10 mouse cellular contexts compared by ENCODE assay signal in genomic region chr11:115838895-115839311, GRCm38 (mm10). TPM values are rescaled to one million over a fixed set of nuclear protein-coding genes. Genes with fewer than 3 reads are reported as not detected.
DNase-seq lines count a peak whose midpoint lies in the region; TF ChIP-seq lines count a peak whose summit lies in the region.
"Had no signal": no experiment of that assay in that cellular context is flagged by ENCODE, and none has a peak within 500 bp of the region (broad histone marks: within the 10 kb centered on the region; RNA-seq: fewer than 3 reads in every experiment).

No protein-coding gene starts in this region.

- H3K79me2 ChIP-seq in heart, adult 2 months (replicated peaks; ENCODE audit: control insufficient read depth, insufficient read depth, low read length): no peaks in the 10 kb centered on the region
- no peaks in the 10 kb centered on the region for H3K79me2 ChIP-seq in myocyte (ENCODE audit: control insufficient read depth, insufficient read depth)

- no peak for TF ChIP-seq EP300 in heart, adult 2 months (IDR thresholded peaks at IDR 0.05; ENCODE audit: insufficient read depth, low read depth, low read length)

- no peak for TF ChIP-seq POLR2A in heart, adult 2 months (IDR thresholded peaks at IDR 0.05; ENCODE audit: insufficient read depth, low read depth, low read length)
- TF ChIP-seq POLR2A in myocyte (IDR thresholded peaks at IDR 0.05; ENCODE audit: insufficient read length, low read depth): no peak

- no peak overlapping the region for H3ac ChIP-seq in myocyte (ENCODE audit: control insufficient read depth, insufficient read length)

- intact Hi-C loops in heart, adult 2 months (cut with DNase I): no loop called here

- H3K4me3 ChIP-seq in heart, adult 2 months: no peak overlapping the region
- no peak overlapping the region for H3K4me3 ChIP-seq in myocyte

- no peak overlapping the region for H3K9ac ChIP-seq in heart, adult 2 months (ENCODE audit: low read depth, low read length)

- 61% methylated on average over 4 of the region's 4 CpGs for WGBS in heart, adult 2 months

- H3K27me3 ChIP-seq in heart, adult 2 months (ENCODE audit: control insufficient read depth, insufficient read depth, low read length): no peaks in the 10 kb centered on the region
- H3K27me3 ChIP-seq in myocyte (ENCODE audit: control insufficient read depth, insufficient read depth, insufficient read length): peaks cover 72% of the 10 kb centered on the region
- H3K27me3 ChIP-seq: CH12.LX had no signal

- peak in 1 of 2 experiments; percentile 48 for DNase-seq in heart, adult 2 months
- no peak for DNase-seq in heart, adult 8-10 months (ENCODE audit: low spot score)
- DNase-seq in gastrocnemius, postnatal 10 days: peak; percentile 23
- DNase-seq in kidney, postnatal 14 days: peak; percentile 55
- DNase-seq in layer of hippocampus, postnatal 14 days (ENCODE audit: low spot score in 2 of 2): no peak
- DNase-seq in adrenal gland, adult 2 months: no peak
- no peak for DNase-seq in cerebellum, adult 18-20 months
- DNase-seq: cerebellum, adult 2 months had no signal

- peaks cover 11% of the 10 kb centered on the region for H3K4me1 ChIP-seq in heart, adult 2 months (ENCODE audit: control insufficient read depth, insufficient read depth, low read length)

- H3K27ac ChIP-seq in heart, adult 2 months: peak overlapping the region; percentile 13; the same call in 1 of the 2 replicates

- no peaks in the 10 kb centered on the region for H3K36me3 ChIP-seq in heart, adult 2 months (ENCODE audit: control insufficient read depth, insufficient read depth, low read length)
- H3K36me3 ChIP-seq in myocyte (ENCODE audit: control insufficient read depth, insufficient read depth): no peaks in the 10 kb centered on the region

- no peak for TF ChIP-seq CTCF in heart, adult 2 months (IDR thresholded peaks at IDR 0.05)

- H3K4me2 ChIP-seq in myocyte (ENCODE audit: low read depth): no peak overlapping the region

TF ChIP-seq in myocyte, 11 proteins besides CTCF, POLR2A, EP300 and RAD21:
- TF ChIP-seq MYOG (IDR thresholded peaks at IDR 0.05; ENCODE audit: control insufficient read depth in 1 of 3, insufficient read depth in 1 of 3, insufficient read length in 2 of 3, low read depth in 2 of 3) (peak in 2 of 3 experiments; percentile 46 to 85), TCF3 (IDR thresholded peaks at IDR 0.05; ENCODE audit: insufficient read length, low read depth) (peak; percentile 49), CEBPB (IDR thresholded peaks at IDR 0.05; ENCODE audit: insufficient read depth, poor library complexity, severe bottlenecking) (no peak), TCF12 (IDR thresholded peaks at IDR 0.05; ENCODE audit: insufficient read depth, poor library complexity, severe bottlenecking) (no peak), POLR2AphosphoS2 (IDR thresholded peaks at IDR 0.05; ENCODE audit: insufficient read length, low read depth) (no peak), REST (IDR thresholded peaks at IDR 0.05; ENCODE audit: insufficient read depth, insufficient read length) (no peak), MAX (IDR thresholded peaks at IDR 0.05; ENCODE audit: low read depth) (no peak), MYOD1 (IDR thresholded peaks at IDR 0.05; ENCODE audit: control insufficient read depth in 1 of 3, insufficient read length in 2 of 3, low read depth in 2 of 3) (peak; percentile 6 to 94 (median 63)), E2F4 (IDR thresholded peaks at IDR 0.05; ENCODE audit: insufficient read depth) (no peak)
TF ChIP-seq in myocyte: peak in this region for 3.

RNA-seq across cellular contexts. Expression of gene Llgl2, which starts 15.1 kb away (rescaled TPM):
- total RNA-seq in heart, adult 2 months (2021): 10 to 100 TPM; 18.4 to 20.3 TPM
- 19.4 and 20.2 TPM in 2 replicates for polyA plus RNA-seq in heart, adult 2 months (2012; rRNA removed)
- 10 to 100 TPM; 15.7 to 31.8 (median 20.3) TPM for total RNA-seq in heart, adult 8-10 months (2022)
- 10 to 100 TPM; 16.5 to 17.4 TPM for total RNA-seq in gastrocnemius, postnatal 10 days (2021)
- polyA plus RNA-seq in myocyte (2012; fragmentation: generic; extraction: Trizol): 0.43 TPM
- total RNA-seq in layer of hippocampus, postnatal 14 days (2021): 1 to 10 TPM; 2.3 to 3.2 TPM
- 10 to 100 TPM in 1 of 2 experiments, 1 to 10 TPM in 1; 7.6 to 13.1 TPM for total RNA-seq in adrenal gland, adult 2 months (2021)
- 24.4 and 29.5 TPM in 2 replicates for polyA plus RNA-seq in adrenal gland, adult 2 months (2012; rRNA removed)

RNA-seq across cellular contexts. Expression of gene Myo15b, which starts 19.3 kb away (rescaled TPM):
- under 1 TPM in 1 of 2 experiments, not detected in 1; 0.05 TPM for total RNA-seq in heart, adult 2 months (2021)
- polyA plus RNA-seq in heart, adult 2 months (2012; rRNA removed): 0.20 and 0.29 TPM in 2 replicates
- under 1 TPM in 1 of 4 experiments, not detected in 3; 0.06 TPM for total RNA-seq in heart, adult 8-10 months (2022)
- total RNA-seq in gastrocnemius, postnatal 10 days (2021): not detected
- polyA plus RNA-seq in myocyte (2012; fragmentation: generic; extraction: Trizol): 0.23 TPM
- under 1 TPM; 0.35 to 0.36 TPM for total RNA-seq in layer of hippocampus, postnatal 14 days (2021)
- under 1 TPM in 1 of 2 experiments, not detected in 1; 0.35 TPM for total RNA-seq in adrenal gland, adult 2 months (2021)
- 0.13 and 0.47 TPM in 2 replicates for polyA plus RNA-seq in adrenal gland, adult 2 months (2012; rRNA removed)

RNA-seq across cellular contexts. Expression of gene Tsen54, which starts 24.4 kb away (rescaled TPM):
- 1 to 10 TPM; 7.2 to 9.3 TPM for total RNA-seq in heart, adult 2 months (2021)
- polyA plus RNA-seq in heart, adult 2 months (2012; rRNA removed): 15.9 and 16.3 TPM in 2 replicates
- total RNA-seq in heart, adult 8-10 months (2022): 1 to 10 TPM; 6.9 to 8.8 (median 7.5) TPM
- 10 to 100 TPM; 10.3 to 11.1 TPM for total RNA-seq in gastrocnemius, postnatal 10 days (2021)
- 15.6 TPM for polyA plus RNA-seq in myocyte (2012; fragmentation: generic; extraction: Trizol)
- total RNA-seq in layer of hippocampus, postnatal 14 days (2021): 10 to 100 TPM; 12.4 to 15.0 TPM
- 10 to 100 TPM; 15.8 to 20.7 TPM for total RNA-seq in adrenal gland, adult 2 months (2021)
- 43.9 and 61.6 TPM in 2 replicates for polyA plus RNA-seq in adrenal gland, adult 2 months (2012; rRNA removed)

RNA-seq across cellular contexts. Expression of gene Caskin2, which starts 25.5 kb away (rescaled TPM):
- total RNA-seq in heart, adult 2 months (2021): 10 to 100 TPM; 40.5 to 43.8 TPM
- polyA plus RNA-seq in heart, adult 2 months (2012; rRNA removed): 38.5 TPM in 2 replicates
- 10 to 100 TPM; 40.3 to 48.2 (median 44.7) TPM for total RNA-seq in heart, adult 8-10 months (2022)
- total RNA-seq in gastrocnemius, postnatal 10 days (2021): 10 to 100 TPM; 16.8 to 22.7 TPM
- polyA plus RNA-seq in myocyte (2012; fragmentation: generic; extraction: Trizol): 8.0 TPM
- 10 to 100 TPM; 22.0 to 24.8 TPM for total RNA-seq in layer of hippocampus, postnatal 14 days (2021)
- total RNA-seq in adrenal gland, adult 2 months (2021): 10 to 100 TPM; 53.7 to 64.2 TPM
- 110 and 114 TPM in 2 replicates for polyA plus RNA-seq in adrenal gland, adult 2 months (2012; rRNA removed)

Comparison
In these comparisons a context has a peak if more than half of its experiments do, and no peak if none do; other contexts are left out.
1. DNase-seq: peak in gastrocnemius, postnatal 10 days (single experiment) and kidney, postnatal 14 days (single experiment); none in heart, adult 8-10 months (single experiment), layer of hippocampus, postnatal 14 days (0 of 2), adrenal gland, adult 2 months (single experiment) and cerebellum, adult 18-20 months (0 of 2).